Mouse (Mus musculus): ENCODE data around the gene Clec2h.
A peak's percentile ranks its signal among the peaks of the same experiment; 100 is the strongest.
"Not testable (repeated sequence)": the region's sequence is repeated elsewhere in the genome, so short reads cannot be mapped to it uniquely, and the experiment has no call there.

Clec2h gene

GRCm38 (mm10) chr6:128662206-128662605, at the start of gene Clec2h:
Gene Clec2h, plus strand, starts transcription at chr6:128662385.
- DNase-seq (ENCODE audit: low read depth), result no peak

DNA sequence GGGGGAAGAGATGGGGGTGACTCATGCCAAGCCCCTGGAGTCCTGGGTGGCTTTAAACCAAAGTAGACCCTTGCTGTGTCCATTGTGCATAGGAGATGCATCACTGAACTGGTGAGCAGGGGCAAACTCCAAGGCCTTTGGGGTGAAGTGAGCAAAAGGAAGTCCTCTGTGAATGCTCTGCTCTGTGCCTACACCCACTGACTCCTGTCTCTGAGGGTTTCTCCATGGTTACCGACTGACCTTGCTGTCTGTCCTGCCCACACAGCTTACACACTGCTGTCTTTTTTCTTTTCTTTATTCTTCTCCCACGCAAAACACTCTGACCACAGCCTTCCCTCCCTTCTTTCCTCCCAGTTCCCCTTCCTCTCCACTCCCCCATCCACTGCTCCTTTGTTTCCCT, 39.5 kb upstream of the Clec2h start:
- no peak for DNase-seq (ENCODE audit: low read depth)

GRCm38 (mm10) chr6:128623433-128623832, 38.8 kb upstream of the Clec2h start, which contains the start of gene Klrb1a:
Gene Klrb1a, minus strand, starts transcription at chr6:128623533.
- not testable (repeated sequence) for DNase-seq (ENCODE audit: low read depth)

DNA sequence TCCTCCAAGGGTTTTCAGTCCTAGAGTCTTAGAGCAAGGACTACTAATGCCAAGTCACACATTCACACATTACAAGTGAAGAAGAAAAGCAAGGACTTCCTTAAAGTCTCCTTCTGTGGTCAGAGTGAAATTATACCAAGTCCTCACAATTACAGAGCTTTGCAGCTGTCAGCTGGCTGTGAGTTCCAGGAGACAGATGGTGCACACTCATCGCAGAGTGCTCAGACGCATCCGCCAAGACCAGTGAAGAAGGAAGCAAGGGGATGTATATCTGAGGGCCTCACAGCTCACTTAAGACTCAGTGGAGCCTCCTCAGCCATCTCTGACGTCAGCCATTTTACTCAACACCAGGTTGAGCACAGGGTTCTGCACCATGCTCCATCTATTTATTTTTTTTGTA, 37.8 kb upstream of the Clec2h start:
- no peak for DNase-seq (ENCODE audit: low read depth)

DNA sequence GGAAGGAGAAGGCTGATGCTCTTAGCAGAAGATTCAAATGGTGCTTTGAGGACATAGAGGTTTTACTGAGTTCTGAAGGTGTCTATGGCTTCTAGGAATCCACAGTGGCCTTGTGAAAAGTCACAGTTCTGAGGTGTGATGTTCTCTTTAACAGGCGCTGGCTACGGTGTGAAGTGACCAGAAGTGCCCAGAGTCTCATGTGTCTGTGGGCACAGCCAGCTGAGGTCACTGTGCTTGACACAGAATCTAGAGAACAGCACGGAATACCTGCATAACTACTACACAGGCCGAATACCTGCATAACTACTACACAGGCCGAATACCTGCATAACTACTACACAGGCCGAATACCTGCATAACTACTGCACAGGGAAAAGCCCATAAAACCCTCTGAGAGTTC, 36.9 kb upstream of the Clec2h start:
- not testable (repeated sequence) for DNase-seq (ENCODE audit: low read depth)

- peak; percentile 20 for DNase-seq (ENCODE audit: low read depth)
Observed at GRCm38 (mm10) chr6:128629771-128630739, 32.1 kb upstream of the Clec2h start.

DNA sequence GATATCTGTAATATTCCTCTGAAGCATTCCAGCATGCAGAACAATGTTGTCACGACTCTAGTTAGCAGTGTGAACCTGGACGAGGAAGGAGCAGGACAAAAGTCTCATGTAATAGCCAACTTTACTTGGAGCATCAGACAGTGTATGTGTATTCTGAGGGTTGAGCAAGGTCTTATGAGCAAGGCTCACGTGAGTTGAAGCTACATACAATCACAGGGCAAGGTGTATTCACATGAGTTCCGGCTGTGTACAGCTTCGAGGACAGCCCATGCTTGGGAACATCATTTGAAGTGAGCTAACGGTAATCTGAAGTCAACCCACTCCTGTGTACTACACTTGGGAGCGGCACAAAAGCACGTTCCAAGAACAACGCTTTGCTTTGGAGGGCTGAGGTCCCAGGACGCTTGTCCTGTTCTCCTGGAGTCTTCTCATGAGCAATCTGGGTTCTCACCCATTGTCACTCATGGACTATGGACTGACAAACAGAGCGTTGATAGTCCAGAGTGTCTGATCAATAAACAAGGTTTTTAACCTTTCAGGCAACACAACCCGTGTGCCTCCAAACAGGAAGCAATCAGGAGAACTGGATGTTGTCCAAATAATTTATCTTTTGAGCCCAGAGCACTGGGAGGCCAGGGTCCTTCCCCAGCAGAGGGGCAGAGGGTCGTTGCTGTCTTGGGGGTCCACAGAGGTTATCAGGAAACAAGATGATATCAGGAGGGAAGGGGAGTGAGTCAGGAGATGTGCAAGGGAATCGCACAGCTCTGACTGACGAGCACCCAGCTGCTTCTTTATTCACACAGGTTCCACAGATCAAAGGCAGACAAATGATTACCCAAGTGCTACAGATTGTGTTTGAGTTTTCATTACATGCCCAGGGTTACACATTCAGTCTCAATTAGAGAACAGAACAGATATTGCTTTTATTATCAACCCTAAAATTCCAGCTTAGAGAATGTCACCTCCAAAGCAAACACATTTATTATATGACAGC, 31.0 kb upstream of the Clec2h start:
- not testable (repeated sequence) for DNase-seq (ENCODE audit: low read depth)

DNA sequence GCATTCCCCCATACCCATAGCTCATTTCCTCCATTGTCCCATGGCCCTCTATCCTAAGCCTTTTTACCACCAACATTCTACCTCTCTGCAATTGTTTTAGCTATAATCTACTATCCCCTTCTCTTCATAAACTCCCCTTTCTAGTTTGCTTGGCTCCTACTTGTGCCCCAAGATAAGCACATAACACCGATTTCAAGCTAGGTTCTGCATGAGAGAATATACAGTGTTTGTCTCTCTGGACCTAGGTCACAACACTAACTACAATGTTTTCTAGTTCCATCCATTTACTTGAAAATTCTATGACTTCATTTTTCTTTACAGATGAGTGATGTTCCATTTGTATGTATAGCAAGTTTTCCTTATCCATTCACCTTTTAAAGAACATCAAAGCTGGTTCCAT, 21.5 kb upstream of the Clec2h start:
- DNase-seq (ENCODE audit: low read depth), result no peak

GRCm38 (mm10) chr6:128641116-128641716, 21.0 kb upstream of the Clec2h start:
- no peak for DNase-seq (ENCODE audit: low read depth)

- DNase-seq (ENCODE audit: low read depth), result no peak
Observed at GRCm38 (mm10) chr6:128643999-128644398, 18.2 kb upstream of the Clec2h start.

DNA sequence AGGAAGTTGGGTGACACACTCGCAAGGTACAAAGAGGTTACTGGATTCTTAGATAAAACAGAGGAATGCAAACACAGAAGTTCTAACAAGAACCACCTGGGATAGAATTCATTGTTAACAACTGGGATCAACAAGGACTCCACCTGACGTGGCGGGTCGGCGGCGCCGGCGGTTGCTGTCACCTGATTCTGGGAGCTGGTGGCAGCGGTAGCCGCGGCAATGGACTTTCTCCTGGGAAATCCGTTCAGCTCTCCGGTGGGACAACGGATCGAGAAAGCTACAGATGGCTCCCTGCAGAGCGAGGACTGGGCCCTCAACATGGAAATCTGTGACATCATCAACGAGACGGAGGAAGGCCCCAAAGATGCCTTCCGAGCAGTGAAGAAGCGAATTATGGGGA, 17.5 kb upstream of the Clec2h start:
- not testable (repeated sequence) for DNase-seq (ENCODE audit: low read depth)

DNA sequence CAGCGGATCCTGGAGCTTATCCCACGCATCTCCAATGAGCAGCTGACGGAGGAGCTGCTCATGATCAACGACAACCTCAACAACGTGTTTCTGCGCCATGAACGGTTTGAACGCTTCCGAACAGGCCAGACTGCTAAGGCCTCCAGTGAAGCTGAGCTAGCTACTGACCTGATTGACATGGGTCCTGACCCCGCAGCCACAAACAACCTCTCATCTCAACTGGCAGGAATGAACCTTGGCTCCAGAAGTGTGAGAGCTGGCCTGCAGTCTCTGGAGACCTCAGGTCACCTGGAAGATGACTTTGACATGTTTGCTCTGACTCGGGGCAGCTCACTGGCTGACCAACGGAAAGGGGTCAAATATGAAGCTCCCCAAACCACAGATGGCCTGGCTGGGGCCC, 16.5 kb upstream of the Clec2h start:
- not testable (repeated sequence) for DNase-seq (ENCODE audit: low read depth)

GRCm38 (mm10) chr6:128649681-128650080, 12.5 kb upstream of the Clec2h start:
- DNase-seq (ENCODE audit: low read depth), result no peak

DNA sequence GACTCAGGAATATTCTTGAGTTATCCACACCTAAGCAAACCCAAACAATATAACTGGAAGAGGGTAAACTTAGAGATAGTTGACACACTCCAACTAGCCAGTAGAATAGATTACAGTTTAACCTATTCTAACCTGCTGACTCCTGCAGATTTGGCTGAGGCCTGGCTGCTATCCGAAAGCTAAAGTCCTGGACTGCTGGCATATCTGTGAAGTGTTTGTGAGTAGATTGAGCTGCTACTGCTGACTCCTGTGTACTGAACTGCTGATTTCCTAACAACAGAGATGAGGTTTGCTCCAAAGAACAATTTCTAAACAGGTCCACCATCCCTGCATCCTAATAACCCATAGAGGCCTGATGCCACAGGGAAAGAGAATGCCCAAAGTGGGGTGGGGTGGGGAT, 12.0 kb upstream of the Clec2h start:
- DNase-seq (ENCODE audit: low read depth), result no peak

DNA sequence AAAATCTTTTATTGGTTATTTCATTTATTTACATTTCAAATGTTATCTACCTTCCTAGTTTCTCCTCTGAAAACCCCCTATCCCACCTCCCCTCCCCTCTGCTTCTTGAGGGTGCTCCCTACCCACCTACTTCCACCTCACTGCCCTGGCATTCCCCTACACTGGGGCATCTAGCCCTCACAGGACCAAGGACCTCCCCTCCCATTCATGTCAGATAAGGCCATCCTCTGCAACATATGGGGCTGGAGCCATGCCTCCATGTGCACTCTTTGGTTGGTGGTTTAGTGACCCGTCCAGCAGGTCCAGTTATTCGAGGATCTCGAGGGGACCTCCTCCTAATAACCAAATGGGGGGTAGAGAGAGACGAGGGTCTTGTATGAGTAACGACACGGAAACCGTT, 11.4 kb upstream of the Clec2h start:
- DNase-seq (ENCODE audit: low read depth), result not testable (repeated sequence)

GRCm38 (mm10) chr6:128652938-128653337, 9.2 kb upstream of the Clec2h start:
- DNase-seq (ENCODE audit: low read depth), result no peak

DNA sequence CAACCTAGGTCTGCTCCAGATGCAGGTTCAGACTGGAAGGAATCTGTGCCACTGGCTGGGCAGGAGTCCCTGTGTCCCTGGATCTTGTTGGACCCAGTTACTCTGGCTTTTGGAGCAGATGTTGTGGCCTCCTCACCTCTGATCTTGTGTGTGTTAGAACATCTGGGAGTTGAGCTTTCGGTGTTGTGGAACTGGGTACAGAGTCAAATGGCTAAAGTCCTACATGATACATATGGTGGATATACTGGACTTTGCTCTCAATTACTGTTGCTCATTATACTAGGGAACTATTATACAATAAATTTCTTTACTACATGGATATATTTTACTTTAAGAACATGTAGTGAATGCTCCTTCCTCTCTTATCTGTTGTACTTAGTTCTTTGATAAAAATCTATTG, 936 bp upstream of the Clec2h start:
- no peak for DNase-seq (ENCODE audit: low read depth)

- DNase-seq (ENCODE audit: low read depth), result no peak
Observed at GRCm38 (mm10) chr6:128669936-128670335, 7.8 kb downstream of the Clec2h start.

GRCm38 (mm10) chr6:128679574-128679973, 17.4 kb downstream of the Clec2h start:
- DNase-seq (ENCODE audit: low read depth), result no peak

GRCm38 (mm10) chr6:128701691-128702090, 39.5 kb downstream of the Clec2h start:
- DNase-seq (ENCODE audit: low read depth), result no peak

DNA sequence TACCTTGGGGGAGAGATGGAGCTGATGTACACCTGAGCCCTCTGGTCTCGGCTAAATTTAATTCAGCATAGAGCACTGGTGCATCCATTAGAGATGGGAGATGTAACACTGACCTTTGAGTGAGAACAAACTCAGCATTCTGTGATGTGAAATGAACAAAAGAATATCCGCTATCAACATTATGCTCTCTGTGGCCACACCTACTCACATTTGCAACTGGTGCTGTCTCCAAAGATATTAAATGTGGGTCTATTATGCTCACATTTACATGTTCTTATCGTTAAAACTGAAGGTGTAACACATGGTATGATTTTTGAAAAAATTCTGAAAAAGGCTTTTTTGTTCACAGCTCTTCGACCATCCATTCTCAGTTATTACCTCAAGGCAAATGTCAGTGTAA, 60.8 kb downstream of the Clec2h start, which contains the start of gene Klrb1:
TSS of gene Klrb1 (minus strand) at position 101 of the 400 bp plus-strand sequence.
- no peak for DNase-seq (ENCODE audit: low read depth)

All from naive thymus-derived CD4-positive, alpha-beta T cell, adult 2 months (primary cell).